Mouse (Mus musculus): ENCODE measurements around the gene Vmn1r23. TPM values are rescaled to one million over a fixed set of nuclear protein-coding genes. Genes with fewer than 3 reads are reported as not detected.
"Not testable (repeated sequence)": the region's sequence is repeated elsewhere in the genome, so short reads cannot be mapped to it uniquely, and the experiment has no call there.

The Vmn1r23 gene
- not detected in 2 replicates for polyA plus RNA-seq (2014; fragmentation: Nextera tagmentation; extraction: Ambion mirVana)

DNA sequence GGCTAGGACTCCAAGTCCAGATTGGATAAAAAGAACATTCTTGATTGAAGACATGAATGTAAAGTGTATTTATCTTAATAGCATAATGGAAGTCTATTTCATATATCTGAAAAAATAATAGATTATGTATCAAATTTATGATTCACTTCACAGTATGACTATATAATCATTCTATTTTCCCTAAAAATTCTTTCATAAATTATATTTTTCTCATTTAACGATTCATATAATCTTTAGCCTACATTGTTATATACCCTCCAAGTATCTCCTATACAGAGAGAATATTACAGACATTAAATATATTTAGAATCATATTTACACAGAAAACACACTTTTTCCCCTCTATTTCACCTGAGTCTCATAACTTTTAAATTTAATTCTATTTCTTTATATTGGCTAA is at the start of gene Vmn1r23:
Vmn1r23 (minus strand) TSS at position 101 of the 400 bp plus-strand sequence.
- no peaks in the 10 kb centered on the region for H3K9me3 ChIP-seq (ENCODE audit: control insufficient read depth, low read depth, low read length)
- WGBS = 88% methylated on average over 1 of the region's 1 CpGs
- H3K27ac ChIP-seq (ENCODE audit: low read length) = no peak within 1 kb of the TSS
- H3K36me3 ChIP-seq (ENCODE audit: control insufficient read depth, insufficient read depth, low read length) = no peaks in the 10 kb centered on the region
- no peak within 1 kb of the TSS for H3K4me3 ChIP-seq (ENCODE audit: low read depth, low read length)
- no peaks in the 10 kb centered on the region for H3K4me1 ChIP-seq (ENCODE audit: control insufficient read depth, insufficient read depth, low read length)
- no peak for ATAC-seq (ENCODE audit: insufficient number of reproducible peaks, insufficient read depth, low FRiP score, low read depth)
- no peak within 1 kb of the TSS for H3K9ac ChIP-seq (replicated peaks; ENCODE audit: low read depth, low read length)
- no peak within 1 kb of the TSS for H3K4me2 ChIP-seq (replicated peaks; ENCODE audit: low read depth, low read length)
- no peaks in the 10 kb centered on the region for H3K27me3 ChIP-seq (ENCODE audit: control insufficient read depth, insufficient read depth, low read length)

DNA sequence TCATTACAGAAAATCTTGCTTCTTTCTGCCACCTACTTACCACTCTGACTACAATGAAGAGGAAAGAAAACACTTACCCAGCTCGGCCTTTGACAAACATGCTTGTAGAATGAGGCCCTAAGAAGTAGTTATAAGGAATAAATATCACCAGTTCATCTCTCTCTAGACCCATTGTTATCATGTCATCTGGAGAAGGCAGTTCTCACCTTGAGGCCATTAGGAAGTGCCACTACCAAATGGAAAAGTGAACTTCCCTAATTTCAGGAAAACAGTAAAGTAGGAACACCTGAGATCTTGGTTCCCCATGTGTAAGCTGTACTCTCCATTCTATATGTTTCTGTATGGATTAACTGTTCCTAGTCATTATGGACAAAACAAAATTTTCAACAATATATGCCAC is 34.8 kb upstream of the Vmn1r23 start, which contains the start of gene Vmn1r24:
Vmn1r24 (minus strand) TSS at position 101 of the 400 bp plus-strand sequence.
- 77% methylated on average over 1 of the region's 1 CpGs for WGBS
- H3K4me1 ChIP-seq (ENCODE audit: control insufficient read depth, insufficient read depth, low read length); H3K4me2 ChIP-seq (replicated peaks; ENCODE audit: low read depth, low read length); ATAC-seq (ENCODE audit: insufficient number of reproducible peaks, insufficient read depth, low FRiP score, low read depth); H3K27me3 ChIP-seq (ENCODE audit: control insufficient read depth, insufficient read depth, low read length); H3K4me3 ChIP-seq (ENCODE audit: low read depth, low read length); H3K27ac ChIP-seq (ENCODE audit: low read length); H3K9ac ChIP-seq (replicated peaks; ENCODE audit: low read depth, low read length); H3K9me3 ChIP-seq (ENCODE audit: control insufficient read depth, low read depth, low read length); H3K36me3 ChIP-seq (ENCODE audit: control insufficient read depth, insufficient read depth, low read length): not testable (repeated sequence)

DNA sequence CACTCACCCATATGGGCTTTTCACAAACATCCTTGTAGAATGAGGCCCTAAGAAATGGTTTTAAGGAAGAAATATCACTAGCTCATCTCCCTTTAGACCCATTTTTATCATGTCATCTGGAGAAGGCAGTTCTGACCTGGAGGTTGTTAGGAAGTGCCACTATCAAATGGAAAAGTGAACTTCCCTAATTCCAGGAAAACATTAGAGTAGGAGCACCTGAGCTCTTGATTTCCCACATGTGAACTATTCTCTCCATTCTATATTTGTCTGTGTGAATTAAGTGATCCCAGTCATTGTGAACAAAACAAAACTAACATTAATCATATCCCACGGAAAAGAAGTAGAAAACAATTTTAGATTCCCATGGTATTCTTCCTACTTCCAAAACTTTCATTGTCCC is 18.7 kb downstream of the Vmn1r23 start, which contains the start of gene Vmn1r22:
Vmn1r22 (minus strand) TSS at position 101 of the 400 bp plus-strand sequence.
- Histone ChIP-seq H3K27ac (ENCODE audit: low read length) (no peak within 1 kb of the TSS), H3K4me3 (ENCODE audit: low read depth, low read length) (no peak within 1 kb of the TSS), H3K4me1 (ENCODE audit: control insufficient read depth, insufficient read depth, low read length) (no peaks in the 10 kb centered on the region), H3K9ac (replicated peaks; ENCODE audit: low read depth, low read length) (no peak within 1 kb of the TSS), H3K4me2 (replicated peaks; ENCODE audit: low read depth, low read length) (no peak within 1 kb of the TSS), H3K36me3 (ENCODE audit: control insufficient read depth, insufficient read depth, low read length) (no peaks in the 10 kb centered on the region), H3K9me3 (ENCODE audit: control insufficient read depth, low read depth, low read length) (no peaks in the 10 kb centered on the region), H3K27me3 (ENCODE audit: control insufficient read depth, insufficient read depth, low read length) (no peaks in the 10 kb centered on the region)
- 76% methylated on average over 1 of the region's 1 CpGs for WGBS
- ATAC-seq (ENCODE audit: insufficient number of reproducible peaks, insufficient read depth, low FRiP score, low read depth) = no peak

Other genes starting within 250 kb of the Vmn1r23 start
- 20.9 and 23.6 TPM in 2 replicates for gene Pyurf, start 234.8 kb downstream of the Vmn1r23 start, polyA plus RNA-seq (2014; fragmentation: Nextera tagmentation; extraction: Ambion mirVana)
- 27.5 and 27.6 TPM in 2 replicates for gene Lancl2, start 224.3 kb downstream of the Vmn1r23 start, polyA plus RNA-seq (2014; fragmentation: Nextera tagmentation; extraction: Ambion mirVana)
- 24.4 and 26.7 TPM in 2 replicates for gene Vopp1, start 101.7 kb downstream of the Vmn1r23 start, polyA plus RNA-seq (2014; fragmentation: Nextera tagmentation; extraction: Ambion mirVana)
- gene Vmn1r21, start 76.5 kb downstream of the Vmn1r23 start, polyA plus RNA-seq (2014; fragmentation: Nextera tagmentation; extraction: Ambion mirVana) = 0.14 TPM in 1 of 2 replicates, not detected in the other
- gene Vmn1r22, start 18.8 kb downstream of the Vmn1r23 start, polyA plus RNA-seq (2014; fragmentation: Nextera tagmentation; extraction: Ambion mirVana) = not detected in 2 replicates
- not detected in 2 replicates for gene Vmn1r24, start 34.7 kb upstream of the Vmn1r23 start, polyA plus RNA-seq (2014; fragmentation: Nextera tagmentation; extraction: Ambion mirVana)
- gene Vmn1r25, start 54.0 kb upstream of the Vmn1r23 start, polyA plus RNA-seq (2014; fragmentation: Nextera tagmentation; extraction: Ambion mirVana) = not detected in 2 replicates
- not detected in 2 replicates for gene Vmn1r26, start 88.3 kb upstream of the Vmn1r23 start, polyA plus RNA-seq (2014; fragmentation: Nextera tagmentation; extraction: Ambion mirVana)

All from stomach, embryonic 14.5 days (tissue).